Mouse (Mus musculus): ENCODE measurements around the gene Syncrip.
"Not testable (repeated sequence)": the region's sequence is repeated elsewhere in the genome, so short reads cannot be mapped to it uniquely, and the experiment has no call there.

Gene Syncrip

GRCm38 (mm10) chr9:88482829-88483396, 539 bp upstream of the Syncrip start:
- DNase-seq (ENCODE audit: low spot score in 2 of 2): peak; percentile 80 to 89

- peak in 1 of 2 experiments; percentile 40 for DNase-seq (ENCODE audit: low spot score in 2 of 2)
Observed at GRCm38 (mm10) chr9:88481791-88482160, 598 bp downstream of the Syncrip start.

GRCm38 (mm10) chr9:88481061-88481790, 1.1 kb downstream of the Syncrip start:
- peak; percentile 46 to 82 for DNase-seq (ENCODE audit: low spot score in 2 of 2)

- DNase-seq (ENCODE audit: low spot score in 2 of 2): no peak
Observed at GRCm38 (mm10) chr9:88480120-88480519, 2.3 kb downstream of the Syncrip start.

- no peak for DNase-seq (ENCODE audit: low spot score in 2 of 2)
Observed at GRCm38 (mm10) chr9:88476138-88476537, 6.2 kb downstream of the Syncrip start.

GRCm38 (mm10) chr9:88461017-88461416, 21.4 kb downstream of the Syncrip start:
- not testable (repeated sequence) for DNase-seq (ENCODE audit: low spot score in 2 of 2)

GRCm38 (mm10) chr9:88439991-88440390, 42.4 kb downstream of the Syncrip start:
- no peak for DNase-seq (ENCODE audit: low spot score in 2 of 2)

- no peak for DNase-seq (ENCODE audit: low spot score in 2 of 2)
Observed at GRCm38 (mm10) chr9:88439238-88439600, 43.2 kb downstream of the Syncrip start.

- DNase-seq (ENCODE audit: low spot score in 2 of 2): peak; percentile 91 to 96
Observed at GRCm38 (mm10) chr9:88438555-88439237, 43.7 kb downstream of the Syncrip start, which contains the start of gene Snx14. Gene Snx14, minus strand, starts transcription at chr9:88438958.

GRCm38 (mm10) chr9:88438237-88438554, 44.2 kb downstream of the Syncrip start:
- DNase-seq (ENCODE audit: low spot score in 2 of 2): no peak

- no peak for DNase-seq (ENCODE audit: low spot score in 2 of 2)
Observed at GRCm38 (mm10) chr9:88437342-88438236, 44.8 kb downstream of the Syncrip start.

- no peak for DNase-seq (ENCODE audit: low spot score in 2 of 2)
Observed at GRCm38 (mm10) chr9:88424356-88424755, 58.0 kb downstream of the Syncrip start.

GRCm38 (mm10) chr9:88422428-88422827, 59.9 kb downstream of the Syncrip start:
- no peak for DNase-seq (ENCODE audit: low spot score in 2 of 2)

GRCm38 (mm10) chr9:88416752-88417151, 65.6 kb downstream of the Syncrip start:
- no peak for DNase-seq (ENCODE audit: low spot score in 2 of 2)

GRCm38 (mm10) chr9:88409978-88410377, 72.4 kb downstream of the Syncrip start:
- DNase-seq (ENCODE audit: low spot score in 2 of 2): no peak

GRCm38 (mm10) chr9:88404515-88404914, 77.9 kb downstream of the Syncrip start:
- no peak for DNase-seq (ENCODE audit: low spot score in 2 of 2)

- peak; percentile 60 to 73 for DNase-seq (ENCODE audit: low spot score in 2 of 2)
Observed at GRCm38 (mm10) chr9:88404088-88404487, 78.3 kb downstream of the Syncrip start.

GRCm38 (mm10) chr9:88398461-88398860, 83.9 kb downstream of the Syncrip start:
- no peak for DNase-seq (ENCODE audit: low spot score in 2 of 2)

All from spleen, postnatal 4 days (tissue).